Mouse (Mus musculus) spleen, adult 2 months (tissue): ENCODE results near the gene Pin1rt1. TPM values are rescaled to one million over a fixed set of nuclear protein-coding genes. Genes with fewer than 3 reads are reported as not detected.

Experiments
- DNase-seq, 2 experiments: peaks; one replicate each; pipeline versions ENCODE4 v3.0.0 to v3.0.0-alpha.2; 2012 to 2021; ENCODE audit warnings: low spot score in 2 of 2, low read depth in 1 of 2
- H3K27ac ChIP-seq: fragments of 200-500 bp; 2 replicates; pipeline ENCODE4 v1.5.1; 2012; ENCODE audit warnings: low read length, inconsistent platforms; ENCODE audit not compliant: insufficient read depth
- H3K27me3 ChIP-seq: fragments of 200-500 bp; 2 replicates; pipeline ENCODE4 v1.6.1; 2012; ENCODE audit warnings: mild to moderate bottlenecking, moderate library complexity, low read length, inconsistent platforms; ENCODE audit not compliant: control insufficient read depth, insufficient read depth
- H3K36me3 ChIP-seq: fragments of 200-500 bp; 2 replicates; pipeline ENCODE4 v1.6.1; 2012; ENCODE audit warnings: mild to moderate bottlenecking, low read length, inconsistent platforms; ENCODE audit not compliant: control insufficient read depth, insufficient read depth
- H3K4me1 ChIP-seq: fragments of 200-500 bp; 2 replicates; pipeline ENCODE4 v1.6.1; 2011; ENCODE audit warnings: inconsistent platforms; ENCODE audit not compliant: control insufficient read depth, insufficient read depth, insufficient read length
- H3K4me3 ChIP-seq: fragments of 200-500 bp; 2 replicates; pipeline ENCODE4 v1.5.1; 2011; ENCODE audit warnings: mild to moderate bottlenecking, inconsistent platforms; ENCODE audit not compliant: insufficient read depth, insufficient read length; ENCODE audit errors: extremely low read depth
- CTCF ChIP-seq: fragments of 200-500 bp; IDR thresholded peaks from 2 replicates; pipeline ENCODE4 v1.5.1; 2011; ENCODE audit warnings: mild to moderate bottlenecking, inconsistent platforms; ENCODE audit not compliant: insufficient read depth, insufficient read length, insufficient replicate concordance; ENCODE audit errors: extremely low read depth
- POLR2A ChIP-seq: fragments of 200-500 bp; IDR thresholded peaks from 2 replicates; pipeline ENCODE4 v1.6.1; 2011; ENCODE audit warnings: low read depth, low read length, inconsistent platforms
- WGBS: fragments of 180-500 bp; shearing (Covaris S2); methylation state at CpG from one replicate; pipeline ENCODE4 v1.1.7; 2018; 5-methylcytosine and 5-hydroxymethylcytosine counted together
- polyA plus RNA-seq: library from polyadenylated mRNA; depleted of rRNA; stranded (reverse); fragments of >200 nt; gene quantifications from 2 replicates; pipeline ENCODE4 v1.2.3, GENCODE M21; 2012

Gene Pin1rt1
- polyA plus RNA-seq, 1 experiment = not detected

GRCm38 (mm10) chr2:104736241-104736640, 20.1 kb upstream of the Pin1rt1 start:
- 89% methylated on average over 7 of the region's 7 CpGs for WGBS
- Histone ChIP-seq H3K36me3 (no peaks in the 10 kb centered on the region), H3K4me3 (no peak overlapping the region), H3K4me1 (no peaks in the 10 kb centered on the region), H3K27ac (no peak overlapping the region), H3K27me3 (no peaks in the 10 kb centered on the region)
- TF ChIP-seq CTCF (no peak), POLR2A (no peak)
- no peak for DNase-seq

DNA sequence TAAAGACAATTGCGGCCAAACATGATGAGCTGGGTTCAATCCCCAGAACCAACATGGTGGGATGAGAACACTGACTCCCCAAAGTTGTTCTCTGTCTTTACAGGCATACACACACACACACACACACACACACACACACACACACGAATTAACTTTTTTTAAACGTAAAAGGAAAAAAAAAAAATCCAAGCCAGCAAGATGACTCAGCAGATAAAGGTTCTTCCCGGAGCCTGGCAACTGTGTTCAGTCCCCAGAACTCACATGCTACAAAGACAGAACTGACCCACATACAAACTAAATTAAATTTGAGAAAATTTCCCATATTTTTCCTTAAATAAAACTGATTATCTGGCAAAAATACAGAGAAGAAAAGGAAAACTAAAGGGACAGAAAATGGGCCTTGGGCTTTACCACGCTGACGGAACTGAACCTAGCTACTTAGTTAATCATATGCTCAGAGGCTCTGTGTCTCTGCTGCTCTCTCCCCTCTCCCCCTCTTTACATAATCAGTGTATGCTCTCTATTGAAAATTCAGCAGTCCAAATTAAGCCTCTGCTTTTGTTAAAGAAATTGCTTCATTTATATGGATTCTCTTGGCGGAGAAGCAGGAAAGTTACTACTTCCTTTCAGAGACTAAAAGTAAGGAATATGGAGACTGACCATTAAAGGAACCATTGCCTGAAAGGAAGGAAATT, 16.5 kb upstream of the Pin1rt1 start:
- no peak for TF ChIP-seq CTCF
- TF ChIP-seq POLR2A = no peak
- no peak overlapping the region for H3K4me3 ChIP-seq
- no peak for DNase-seq
- no peaks in the 10 kb centered on the region for H3K36me3 ChIP-seq
- peak overlapping the region; percentile 26; the same call in 1 of the 2 replicates for H3K27ac ChIP-seq
- WGBS = 59% methylated on average over 7 of the region's 7 CpGs
- H3K4me1 ChIP-seq = no peaks in the 10 kb centered on the region
- H3K27me3 ChIP-seq = no peaks in the 10 kb centered on the region

- H3K4me1 ChIP-seq = no peaks in the 10 kb centered on the region
- no peaks in the 10 kb centered on the region for H3K36me3 ChIP-seq
- H3K27ac ChIP-seq = peak overlapping the region; percentile 43
- no peaks in the 10 kb centered on the region for H3K27me3 ChIP-seq
- DNase-seq = peak in 1 of 2 experiments; percentile 7
- WGBS = 17% methylated on average over 9 of the region's 9 CpGs
- peak overlapping the region; percentile 48 for H3K4me3 ChIP-seq
- TF ChIP-seq POLR2A (no peak), CTCF (no peak)
Measured at GRCm38 (mm10) chr2:104732033-104732444, 15.9 kb upstream of the Pin1rt1 start.

DNA sequence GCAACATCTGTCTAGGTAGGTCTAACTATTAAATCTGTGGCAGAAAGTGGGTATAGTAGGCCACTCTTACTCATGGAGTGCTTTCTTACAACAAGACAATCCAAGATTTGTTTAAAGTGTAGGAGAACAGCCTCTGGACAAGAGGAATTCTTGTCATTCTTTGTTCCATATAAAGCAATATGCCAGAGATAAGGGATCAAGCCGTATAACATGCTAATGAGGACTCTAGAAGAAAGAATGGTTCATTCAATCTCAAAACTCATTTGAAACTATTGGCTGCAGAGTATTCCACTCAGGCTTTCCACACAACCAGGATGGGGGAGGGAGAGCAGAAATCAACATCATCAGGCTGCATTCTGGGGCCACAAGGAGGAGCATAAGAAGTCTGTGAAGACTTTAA, 11.2 kb upstream of the Pin1rt1 start:
- WGBS = 86% methylated on average over 1 of the region's 1 CpGs
- H3K27me3 ChIP-seq = no peaks in the 10 kb centered on the region
- no peaks in the 10 kb centered on the region for H3K36me3 ChIP-seq
- H3K27ac ChIP-seq = no peak overlapping the region
- no peak for DNase-seq
- no peak overlapping the region for H3K4me3 ChIP-seq
- H3K4me1 ChIP-seq = no peaks in the 10 kb centered on the region
- TF ChIP-seq CTCF = no peak
- TF ChIP-seq POLR2A = no peak

GRCm38 (mm10) chr2:104722021-104722420, 5.8 kb upstream of the Pin1rt1 start:
- H3K4me1 ChIP-seq = no peaks in the 10 kb centered on the region
- 83% methylated on average over 3 of the region's 3 CpGs for WGBS
- no peak for TF ChIP-seq POLR2A
- no peak for TF ChIP-seq CTCF
- DNase-seq = no peak
- no peaks in the 10 kb centered on the region for H3K27me3 ChIP-seq
- H3K27ac ChIP-seq = no peak overlapping the region
- H3K36me3 ChIP-seq = no peaks in the 10 kb centered on the region
- H3K4me3 ChIP-seq = no peak overlapping the region

DNA sequence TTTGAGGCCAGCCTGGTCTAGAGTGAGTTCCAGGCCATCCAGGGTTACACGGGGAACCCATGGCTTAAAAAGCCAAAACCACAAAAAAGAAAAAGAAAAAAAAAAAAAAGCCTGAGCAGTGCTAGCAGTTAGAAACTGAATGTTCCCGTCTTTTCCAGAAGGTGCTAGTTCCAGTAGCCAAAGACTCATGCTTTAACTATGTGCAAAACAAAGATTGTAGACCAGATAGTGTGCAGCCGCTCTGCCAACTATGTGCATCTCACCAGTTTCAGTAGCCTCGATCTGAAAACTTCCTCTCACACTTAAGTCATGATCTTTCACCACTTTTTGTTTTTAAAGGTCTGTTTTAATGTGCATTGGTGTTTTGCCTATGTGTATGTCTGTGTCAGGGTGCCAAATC, 1.6 kb upstream of the Pin1rt1 start:
- no peaks in the 10 kb centered on the region for H3K27me3 ChIP-seq
- no peak for TF ChIP-seq POLR2A
- no peak for TF ChIP-seq CTCF
- H3K27ac ChIP-seq = no peak overlapping the region
- WGBS = 55% methylated on average over 4 of the region's 4 CpGs
- H3K4me1 ChIP-seq = no peaks in the 10 kb centered on the region
- no peaks in the 10 kb centered on the region for H3K36me3 ChIP-seq
- DNase-seq = no peak
- no peak overlapping the region for H3K4me3 ChIP-seq

DNA sequence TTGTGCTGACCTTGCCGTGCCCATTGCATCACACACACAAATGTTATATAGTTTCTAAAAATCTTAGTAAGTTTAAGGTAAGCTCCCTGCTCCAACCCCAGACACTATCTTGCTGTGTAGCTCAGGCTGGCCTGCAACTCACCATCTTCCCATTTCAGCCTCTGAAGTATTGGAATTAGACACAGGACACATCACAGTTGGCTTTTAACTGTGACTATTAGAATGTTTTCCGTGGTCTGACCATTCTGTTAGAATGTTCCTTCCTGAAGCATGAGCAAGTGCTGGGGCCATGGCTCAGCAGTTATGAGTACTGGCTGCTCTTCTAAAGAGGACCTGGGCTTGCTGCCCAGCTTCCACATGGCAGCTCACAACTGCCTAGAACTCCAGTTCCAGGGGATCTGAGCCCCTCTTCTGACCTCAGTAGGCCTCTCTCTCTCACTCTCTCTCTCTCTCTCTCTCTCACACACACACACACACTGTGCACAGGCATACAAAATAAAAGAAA, 1.1 kb upstream of the Pin1rt1 start:
- DNase-seq = no peak
- Histone ChIP-seq H3K27me3 (peaks cover 1% of the 10 kb centered on the region; the same call in 1 of the 2 replicates), H3K4me3 (no peak overlapping the region), H3K4me1 (no peaks in the 10 kb centered on the region), H3K27ac (no peak overlapping the region), H3K36me3 (no peaks in the 10 kb centered on the region)
- 61% methylated on average over 2 of the region's 2 CpGs for WGBS
- no peak for TF ChIP-seq CTCF
- TF ChIP-seq POLR2A = no peak
